Mouse (Mus musculus): ENCODE measurements around the gene Olfr1135. TPM values are rescaled to one million over a fixed set of nuclear protein-coding genes. Genes with fewer than 3 reads are reported as not detected.

Gene Olfr1135
- not detected in 2 replicates for polyA plus RNA-seq (2015; fragmentation: Nextera tagmentation; extraction: Ambion mirVana)

GRCm38 (mm10) chr2:87673564-87673963, at the start of gene Olfr1135:
Gene Olfr1135, minus strand, starts transcription at chr2:87673664.
- no peak within 1 kb of the TSS for H3K27ac ChIP-seq (replicated peaks)
- H3K4me3 ChIP-seq: no peak within 1 kb of the TSS
- H3K9ac ChIP-seq: no peak within 1 kb of the TSS
- H3K9me3 ChIP-seq: no peaks in the 10 kb centered on the region
- no peak within 1 kb of the TSS for H3K4me2 ChIP-seq
- no peak for ATAC-seq (ENCODE audit: low FRiP score, low read depth)
- H3K4me1 ChIP-seq (replicated peaks): no peaks in the 10 kb centered on the region
- no peaks in the 10 kb centered on the region for H3K36me3 ChIP-seq
- H3K27me3 ChIP-seq: no peaks in the 10 kb centered on the region
- 20% methylated on average over 1 of the region's 1 CpGs for WGBS

- ATAC-seq (ENCODE audit: low FRiP score, low read depth): no peak
- Histone ChIP-seq H3K4me3 (no peak within 1 kb of the TSS), H3K27me3 (no peaks in the 10 kb centered on the region), H3K27ac (replicated peaks) (no peak within 1 kb of the TSS), H3K9me3 (no peaks in the 10 kb centered on the region), H3K4me2 (no peak within 1 kb of the TSS), H3K9ac (no peak within 1 kb of the TSS), H3K36me3 (no peaks in the 10 kb centered on the region), H3K4me1 (replicated peaks) (no peaks in the 10 kb centered on the region)
Measured at GRCm38 (mm10) chr2:87713079-87713478, 39.6 kb upstream of the Olfr1135 start, which contains the start of gene Olfr1137. Gene Olfr1137, minus strand, starts transcription at chr2:87713179.

GRCm38 (mm10) chr2:87693847-87694246, 20.4 kb upstream of the Olfr1135 start, which contains the start of gene Olfr1136:
Gene Olfr1136, minus strand, starts transcription at chr2:87693947.
- H3K36me3 ChIP-seq: no peaks in the 10 kb centered on the region
- no peak within 1 kb of the TSS for H3K4me2 ChIP-seq
- H3K27me3 ChIP-seq: no peaks in the 10 kb centered on the region
- no peaks in the 10 kb centered on the region for H3K9me3 ChIP-seq
- H3K4me3 ChIP-seq: no peak within 1 kb of the TSS
- no peak within 1 kb of the TSS for H3K9ac ChIP-seq
- no peak within 1 kb of the TSS for H3K27ac ChIP-seq (replicated peaks)
- no peaks in the 10 kb centered on the region for H3K4me1 ChIP-seq (replicated peaks)
- ATAC-seq (ENCODE audit: low FRiP score, low read depth): no peak

GRCm38 (mm10) chr2:87658360-87658759, 15.1 kb downstream of the Olfr1135 start, which contains the start of gene Olfr1134:
Gene Olfr1134, minus strand, starts transcription at chr2:87658460.
- no peak within 1 kb of the TSS for H3K27ac ChIP-seq (replicated peaks)
- H3K9ac ChIP-seq: no peak within 1 kb of the TSS
- no peaks in the 10 kb centered on the region for H3K27me3 ChIP-seq
- H3K4me1 ChIP-seq (replicated peaks): no peaks in the 10 kb centered on the region
- no peak within 1 kb of the TSS for H3K4me3 ChIP-seq
- H3K4me2 ChIP-seq: no peak within 1 kb of the TSS
- 81% methylated on average over 2 of the region's 2 CpGs for WGBS
- H3K36me3 ChIP-seq: no peaks in the 10 kb centered on the region
- ATAC-seq (ENCODE audit: low FRiP score, low read depth): no peak
- no peaks in the 10 kb centered on the region for H3K9me3 ChIP-seq

- H3K4me1 ChIP-seq (replicated peaks): no peaks in the 10 kb centered on the region
- H3K4me3 ChIP-seq: no peak within 1 kb of the TSS
- H3K27me3 ChIP-seq: no peaks in the 10 kb centered on the region
- H3K9me3 ChIP-seq: no peaks in the 10 kb centered on the region
- no peak for ATAC-seq (ENCODE audit: low FRiP score, low read depth)
- no peak within 1 kb of the TSS for H3K27ac ChIP-seq (replicated peaks)
- H3K9ac ChIP-seq: no peak within 1 kb of the TSS
- H3K4me2 ChIP-seq: no peak within 1 kb of the TSS
- no peaks in the 10 kb centered on the region for H3K36me3 ChIP-seq
Measured at GRCm38 (mm10) chr2:87647274-87647673, 26.2 kb downstream of the Olfr1135 start, which contains the start of gene Olfr1133. Gene Olfr1133, minus strand, starts transcription at chr2:87647374.

GRCm38 (mm10) chr2:87642441-87642840, 31.0 kb downstream of the Olfr1135 start:
- H3K4me1 ChIP-seq (replicated peaks): no peaks in the 10 kb centered on the region
- H3K36me3 ChIP-seq: no peaks in the 10 kb centered on the region
- H3K4me3 ChIP-seq: no peak overlapping the region
- H3K4me2 ChIP-seq: no peak overlapping the region
- H3K27me3 ChIP-seq: no peaks in the 10 kb centered on the region
- H3K9ac ChIP-seq: no peak overlapping the region
- H3K27ac ChIP-seq (replicated peaks): no peak overlapping the region
- H3K9me3 ChIP-seq: no peaks in the 10 kb centered on the region
- no peak for ATAC-seq (ENCODE audit: low FRiP score, low read depth)

- Histone ChIP-seq H3K36me3 (no peaks in the 10 kb centered on the region), H3K27me3 (no peaks in the 10 kb centered on the region), H3K4me1 (replicated peaks) (no peaks in the 10 kb centered on the region), H3K27ac (replicated peaks) (no peak within 1 kb of the TSS), H3K4me3 (no peak within 1 kb of the TSS), H3K9me3 (no peaks in the 10 kb centered on the region), H3K4me2 (no peak within 1 kb of the TSS), H3K9ac (no peak within 1 kb of the TSS)
- ATAC-seq (ENCODE audit: low FRiP score, low read depth): no peak
Measured at GRCm38 (mm10) chr2:87637435-87637834, 36.0 kb downstream of the Olfr1135 start, which contains the start of gene Olfr1132. Gene Olfr1132, minus strand, starts transcription at chr2:87637535.

- no peak within 1 kb of the TSS for H3K4me3 ChIP-seq
- WGBS: 67% methylated on average over 3 of the region's 3 CpGs
- no peak for ATAC-seq (ENCODE audit: low FRiP score, low read depth)
Measured at GRCm38 (mm10) chr2:87626804-87627203, 46.7 kb downstream of the Olfr1135 start, which contains the start of gene Olfr1131. Gene Olfr1131, plus strand, starts transcription at chr2:87627104.

More at GRCm38 (mm10) chr2:87626804-87627203, 46.7 kb downstream of the Olfr1135 start, which contains the start of gene Olfr1131:
- Histone ChIP-seq H3K9me3 (no peaks in the 10 kb centered on the region), H3K9ac (no peak within 1 kb of the TSS), H3K27ac (replicated peaks) (no peak within 1 kb of the TSS), H3K27me3 (no peaks in the 10 kb centered on the region), H3K4me1 (replicated peaks) (no peaks in the 10 kb centered on the region), H3K4me2 (no peak within 1 kb of the TSS), H3K36me3 (no peaks in the 10 kb centered on the region)

Other genes with a start within 250 kb of the Olfr1135 start
- gene Olfr1124, start 243.4 kb downstream of the Olfr1135 start, polyA plus RNA-seq (2015; fragmentation: Nextera tagmentation; extraction: Ambion mirVana): 0.07 and 0.10 TPM in 2 replicates
- not detected in 2 replicates for gene Olfr1126, start 219.7 kb downstream of the Olfr1135 start, polyA plus RNA-seq (2015; fragmentation: Nextera tagmentation; extraction: Ambion mirVana)
- gene Pramel7, start 176.6 kb downstream of the Olfr1135 start, polyA plus RNA-seq (2015; fragmentation: Nextera tagmentation; extraction: Ambion mirVana): not detected in 2 replicates
- gene Pramel6, start 167.1 kb downstream of the Olfr1135 start, polyA plus RNA-seq (2015; fragmentation: Nextera tagmentation; extraction: Ambion mirVana): not detected in 2 replicates
- not detected in 2 replicates for gene Olfr153, start 141.9 kb downstream of the Olfr1135 start, polyA plus RNA-seq (2015; fragmentation: Nextera tagmentation; extraction: Ambion mirVana)
- not detected in 2 replicates for gene Olfr1128, start 128.1 kb downstream of the Olfr1135 start, polyA plus RNA-seq (2015; fragmentation: Nextera tagmentation; extraction: Ambion mirVana)
- gene Olfr1129, start 99.8 kb downstream of the Olfr1135 start, polyA plus RNA-seq (2015; fragmentation: Nextera tagmentation; extraction: Ambion mirVana): not detected in 2 replicates
- gene Olfr1130, start 67.5 kb downstream of the Olfr1135 start, polyA plus RNA-seq (2015; fragmentation: Nextera tagmentation; extraction: Ambion mirVana): not detected in 2 replicates
- not detected in 2 replicates for gene Olfr1131, start 46.6 kb downstream of the Olfr1135 start, polyA plus RNA-seq (2015; fragmentation: Nextera tagmentation; extraction: Ambion mirVana)
- not detected in 2 replicates for gene Olfr1132, start 36.1 kb downstream of the Olfr1135 start, polyA plus RNA-seq (2015; fragmentation: Nextera tagmentation; extraction: Ambion mirVana)
- gene Olfr1133, start 26.3 kb downstream of the Olfr1135 start, polyA plus RNA-seq (2015; fragmentation: Nextera tagmentation; extraction: Ambion mirVana): not detected in 2 replicates
- gene Olfr1134, start 15.2 kb downstream of the Olfr1135 start, polyA plus RNA-seq (2015; fragmentation: Nextera tagmentation; extraction: Ambion mirVana): not detected in 2 replicates
- gene Olfr1136, start 20.3 kb upstream of the Olfr1135 start, polyA plus RNA-seq (2015; fragmentation: Nextera tagmentation; extraction: Ambion mirVana): not detected in 2 replicates
- not detected in 2 replicates for gene Olfr1137, start 39.5 kb upstream of the Olfr1135 start, polyA plus RNA-seq (2015; fragmentation: Nextera tagmentation; extraction: Ambion mirVana)
- not detected in 2 replicates for gene Olfr1138, start 66.3 kb upstream of the Olfr1135 start, polyA plus RNA-seq (2015; fragmentation: Nextera tagmentation; extraction: Ambion mirVana)
- gene Olfr1140, start 70.1 kb upstream of the Olfr1135 start, polyA plus RNA-seq (2015; fragmentation: Nextera tagmentation; extraction: Ambion mirVana): not detected in 2 replicates
- gene Olfr1141, start 80.3 kb upstream of the Olfr1135 start, polyA plus RNA-seq (2015; fragmentation: Nextera tagmentation; extraction: Ambion mirVana): not detected in 2 replicates
- not detected in 2 replicates for gene Olfr152, start 105.8 kb upstream of the Olfr1135 start, polyA plus RNA-seq (2015; fragmentation: Nextera tagmentation; extraction: Ambion mirVana)
- gene Olfr1143, start 126.9 kb upstream of the Olfr1135 start, polyA plus RNA-seq (2015; fragmentation: Nextera tagmentation; extraction: Ambion mirVana): not detected in 2 replicates
- not detected in 2 replicates for gene Olfr1145, start 136.2 kb upstream of the Olfr1135 start, polyA plus RNA-seq (2015; fragmentation: Nextera tagmentation; extraction: Ambion mirVana)
- gene Olfr1148, start 156.9 kb upstream of the Olfr1135 start, polyA plus RNA-seq (2015; fragmentation: Nextera tagmentation; extraction: Ambion mirVana): not detected in 2 replicates
- not detected in 2 replicates for gene Olfr1150-ps1, start 170.3 kb upstream of the Olfr1135 start, polyA plus RNA-seq (2015; fragmentation: Nextera tagmentation; extraction: Ambion mirVana)
- gene Olfr1151, start 182.2 kb upstream of the Olfr1135 start, polyA plus RNA-seq (2015; fragmentation: Nextera tagmentation; extraction: Ambion mirVana): not detected in 2 replicates
- gene Olfr1152, start 192.8 kb upstream of the Olfr1135 start, polyA plus RNA-seq (2015; fragmentation: Nextera tagmentation; extraction: Ambion mirVana): not detected in 2 replicates
- gene Olfr1153, start 221.3 kb upstream of the Olfr1135 start, polyA plus RNA-seq (2015; fragmentation: Nextera tagmentation; extraction: Ambion mirVana): 0.09 TPM in 1 of 2 replicates, not detected in the other
- not detected in 2 replicates for gene Olfr1154, start 231.5 kb upstream of the Olfr1135 start, polyA plus RNA-seq (2015; fragmentation: Nextera tagmentation; extraction: Ambion mirVana)

All from hindbrain, embryonic 15.5 days (tissue).